Mouse (Mus musculus): ENCODE measurements around the gene Sec24b.

Sec24b gene

DNA sequence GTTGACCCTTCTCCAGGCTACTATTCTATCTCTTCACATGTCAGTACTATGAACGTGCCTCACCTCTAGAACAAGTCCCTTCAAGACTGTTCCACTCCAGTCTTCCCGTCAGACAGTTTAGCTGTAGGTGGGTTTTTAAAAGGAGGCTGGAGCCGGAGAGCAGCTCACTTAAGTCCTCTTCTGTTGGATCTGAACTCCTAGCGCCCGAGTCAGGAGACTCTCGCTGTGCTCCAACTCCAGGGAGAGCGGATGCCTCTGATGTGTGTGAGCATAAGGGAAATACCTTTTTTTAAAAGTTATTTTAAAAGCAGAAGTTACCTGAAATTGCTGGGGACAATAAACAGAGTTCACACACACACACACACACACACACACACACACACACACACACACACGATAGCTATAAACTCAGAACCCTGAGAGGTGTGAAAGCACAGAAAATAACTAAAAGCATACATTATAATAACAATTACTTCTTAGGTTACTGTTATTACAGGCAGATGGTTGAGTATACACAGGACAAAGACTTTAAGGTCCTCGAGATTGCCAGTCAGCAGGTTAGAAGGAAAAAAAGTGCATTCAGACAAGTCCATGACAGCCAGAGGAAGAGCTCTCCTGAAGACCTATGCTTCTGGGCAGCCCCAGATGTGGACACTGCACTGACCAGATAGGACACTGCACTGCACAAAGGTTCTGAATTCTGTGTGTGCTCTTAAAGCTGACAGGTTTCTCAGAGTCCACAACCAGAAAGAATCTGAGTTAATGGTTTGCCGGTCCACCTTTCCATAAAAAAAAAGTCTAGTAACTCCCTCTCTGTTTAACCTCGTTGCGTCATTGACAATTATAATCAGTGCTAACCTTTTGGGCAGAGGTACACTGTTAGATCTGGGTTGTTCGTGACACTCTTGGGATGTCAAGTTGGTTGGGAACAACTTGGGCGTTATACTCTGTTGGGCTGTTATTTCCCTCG is 5.7 kb downstream of the Sec24b start:
- no peak for DNase-seq (ENCODE audit: extremely low spot score, low read depth, low spot score)

DNA sequence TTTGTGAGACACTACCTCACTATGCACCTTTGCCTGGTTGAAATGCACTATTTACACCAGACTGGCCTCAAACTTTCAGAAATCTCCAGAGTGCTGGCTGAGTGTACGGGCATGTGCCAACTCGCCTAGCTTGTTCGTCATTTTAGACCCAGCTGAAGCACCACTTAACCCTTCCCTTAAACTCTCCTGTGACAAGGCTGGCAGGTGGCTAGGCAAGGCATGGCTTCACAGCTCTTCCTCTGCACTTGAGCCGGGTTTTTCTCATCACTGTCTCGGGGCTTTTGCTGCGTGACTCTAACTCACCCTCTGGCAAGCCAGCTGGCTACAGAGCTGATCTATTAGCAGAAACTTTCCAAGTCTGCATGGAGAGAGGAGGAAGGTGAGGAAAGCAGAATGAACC is 6.8 kb downstream of the Sec24b start:
- no peak for DNase-seq (ENCODE audit: extremely low spot score, low read depth, low spot score)

DNA sequence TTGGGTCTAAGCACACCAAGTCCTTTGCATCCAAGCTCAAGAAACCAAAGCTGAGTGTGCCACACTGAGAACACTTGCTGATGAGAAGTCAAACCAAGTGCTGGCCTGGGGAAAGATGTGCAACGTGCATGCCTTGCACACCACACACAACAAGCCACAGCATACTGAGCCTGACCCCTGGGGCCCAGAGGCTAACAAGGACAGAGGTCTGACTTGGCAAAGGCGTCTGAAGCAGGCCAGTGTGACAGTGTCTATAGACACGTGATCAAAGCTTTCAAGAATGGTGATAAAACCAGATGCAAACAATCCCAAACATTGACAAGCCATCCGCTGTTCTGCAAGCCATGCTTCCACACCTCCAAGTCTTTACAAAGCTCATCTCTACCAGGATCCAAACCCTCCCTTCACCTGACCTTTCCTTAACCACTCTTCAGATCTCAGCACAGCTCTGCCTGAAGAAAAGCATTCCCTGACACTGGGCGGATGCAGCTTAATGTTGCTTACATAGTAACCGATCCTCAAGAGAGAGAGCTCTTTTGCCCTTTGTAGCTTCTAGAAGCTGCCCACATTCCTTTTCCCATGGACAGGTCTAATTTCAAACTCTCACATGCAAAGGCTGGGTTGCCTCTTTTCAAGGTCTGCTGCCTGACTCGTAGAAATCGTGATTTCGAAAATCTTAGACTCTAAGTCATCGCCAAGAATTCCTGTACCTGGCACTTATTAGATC is 7.8 kb downstream of the Sec24b start:
- no peak for DNase-seq (ENCODE audit: extremely low spot score, low read depth, low spot score)

DNA sequence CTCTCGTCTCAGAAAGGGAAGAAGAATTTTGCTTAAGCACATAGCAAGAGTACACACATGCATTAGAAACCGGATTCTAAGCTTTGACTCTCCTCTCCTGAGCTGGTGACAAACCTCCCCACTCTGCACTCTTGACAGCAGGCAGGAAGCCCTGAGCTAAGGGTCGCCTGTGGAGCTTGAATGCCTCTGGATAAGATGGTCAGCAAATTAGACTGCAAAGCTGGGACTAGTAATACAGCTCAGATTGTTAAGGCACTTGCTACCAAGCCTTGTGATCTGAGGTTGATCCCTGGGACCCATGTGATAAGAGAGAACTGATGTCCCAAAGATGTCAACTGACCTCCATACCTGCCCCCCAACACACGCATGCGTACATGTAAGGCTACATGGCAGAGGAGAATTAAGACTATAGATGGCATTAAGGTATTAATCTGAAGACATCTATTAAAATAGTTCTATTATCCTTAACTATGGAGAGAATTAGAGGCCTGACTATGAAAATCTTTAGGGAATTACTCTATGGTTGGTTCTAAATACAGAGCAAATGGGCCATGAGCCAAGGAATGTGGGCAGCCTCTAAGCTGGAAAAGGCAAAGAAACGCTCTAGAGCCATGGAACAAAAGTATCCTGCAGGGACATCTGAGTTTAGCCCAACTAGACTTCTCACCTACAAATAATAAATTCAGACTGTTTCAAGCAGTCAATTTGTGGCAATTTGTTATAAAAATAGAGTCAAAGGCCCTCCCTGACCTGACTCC is 8.6 kb downstream of the Sec24b start:
- no peak for DNase-seq (ENCODE audit: extremely low spot score, low read depth, low spot score)

DNA sequence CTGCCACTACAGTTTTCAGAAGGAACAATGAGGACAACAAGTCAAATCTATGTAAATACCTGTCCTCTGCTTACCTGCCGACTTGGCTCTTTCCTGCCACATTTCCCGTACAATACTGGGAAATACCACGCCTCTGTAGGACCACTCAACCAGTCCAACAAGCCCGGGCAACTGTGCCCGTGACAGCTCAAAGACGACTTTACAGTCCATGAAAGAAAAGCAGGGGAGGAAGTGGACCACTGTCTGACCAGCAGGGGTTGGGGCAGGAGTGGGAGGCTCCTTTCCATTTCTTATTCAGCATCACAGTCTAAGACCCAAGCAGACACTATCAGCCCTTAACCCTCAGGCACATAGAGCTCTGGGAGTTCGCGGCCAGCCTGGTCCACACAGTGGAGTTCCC is 9.2 kb downstream of the Sec24b start:
- DNase-seq (ENCODE audit: extremely low spot score, low read depth, low spot score): no peak

DNA sequence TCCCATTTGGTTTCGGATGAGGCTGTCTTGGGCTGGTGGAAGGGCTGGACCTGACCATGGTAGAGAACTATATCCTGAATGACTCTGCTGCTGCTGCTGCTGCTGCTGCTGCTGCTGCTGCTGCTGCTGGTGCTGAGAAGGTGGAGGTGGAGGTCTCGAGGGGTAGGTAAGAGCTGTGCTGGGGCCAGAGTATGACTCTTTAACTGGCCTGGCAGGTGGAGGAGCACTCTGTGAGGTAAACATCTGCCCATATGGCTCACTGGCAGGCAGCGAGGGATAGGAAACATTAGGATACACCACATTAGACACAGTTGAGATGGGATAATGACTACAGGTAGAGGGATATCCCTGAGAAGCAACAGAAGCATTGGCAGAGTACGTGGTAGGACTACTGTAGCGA is 20.6 kb downstream of the Sec24b start:
- DNase-seq (ENCODE audit: extremely low spot score, low read depth, low spot score): no peak

DNA sequence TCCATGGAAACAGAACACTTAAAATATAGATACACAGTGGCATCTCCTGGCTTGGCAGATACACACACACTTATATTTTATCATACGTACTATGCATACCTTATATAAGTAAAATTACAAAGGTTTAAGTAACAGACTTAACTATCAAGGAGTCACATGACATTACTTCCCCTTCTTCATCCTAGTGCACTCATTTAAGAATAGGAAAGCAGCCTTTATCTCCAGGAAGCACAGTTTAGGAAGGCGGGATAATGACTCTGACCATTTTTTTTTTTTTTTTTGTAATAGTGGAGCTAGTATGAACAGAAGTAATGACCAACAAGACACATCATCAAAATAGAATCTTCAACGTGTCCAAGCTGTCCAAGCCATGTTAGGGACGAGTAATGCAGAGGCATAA is 21.3 kb downstream of the Sec24b start:
- DNase-seq (ENCODE audit: extremely low spot score, low read depth, low spot score): no peak

DNA sequence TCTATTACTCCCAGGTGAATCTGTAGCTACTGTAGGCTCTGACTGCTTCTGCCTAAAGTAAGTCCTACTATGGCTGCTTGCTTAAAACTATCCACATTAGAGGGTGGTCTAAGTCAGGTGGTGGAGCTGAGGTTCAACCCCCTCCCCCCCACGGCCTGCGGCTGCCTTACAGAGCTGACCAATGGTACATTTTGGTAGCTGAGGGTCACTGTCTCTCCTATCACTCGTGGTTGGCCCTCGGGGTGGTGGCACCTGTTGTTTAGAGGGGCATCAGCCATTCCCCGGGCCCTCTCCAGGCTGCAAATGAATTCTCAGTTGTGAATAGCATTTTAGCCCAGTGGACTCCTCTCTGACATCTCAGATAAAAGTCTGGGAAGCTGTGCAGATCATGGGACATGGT is 32.6 kb downstream of the Sec24b start:
- no peak for DNase-seq (ENCODE audit: extremely low spot score, low read depth, low spot score)

DNA sequence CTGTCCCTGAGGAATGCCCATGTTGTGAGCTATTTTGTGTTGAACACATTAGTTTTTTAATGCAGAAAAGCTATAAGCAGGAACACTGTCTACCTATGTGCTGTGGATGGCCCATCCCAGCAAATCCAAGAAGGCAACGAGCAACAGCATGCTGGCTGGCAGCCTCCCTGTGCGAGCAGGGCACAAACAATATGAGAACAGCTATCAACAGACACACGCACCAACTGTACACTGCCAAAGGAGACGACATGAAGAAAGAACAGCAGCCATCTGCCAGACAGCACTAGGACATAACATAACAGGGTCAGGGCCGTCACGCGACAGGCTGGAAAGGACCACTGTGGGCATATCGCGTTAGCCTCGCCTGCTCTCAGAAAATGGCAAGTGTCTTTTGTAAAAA is 35.2 kb downstream of the Sec24b start:
- DNase-seq (ENCODE audit: extremely low spot score, low read depth, low spot score): no peak

DNA sequence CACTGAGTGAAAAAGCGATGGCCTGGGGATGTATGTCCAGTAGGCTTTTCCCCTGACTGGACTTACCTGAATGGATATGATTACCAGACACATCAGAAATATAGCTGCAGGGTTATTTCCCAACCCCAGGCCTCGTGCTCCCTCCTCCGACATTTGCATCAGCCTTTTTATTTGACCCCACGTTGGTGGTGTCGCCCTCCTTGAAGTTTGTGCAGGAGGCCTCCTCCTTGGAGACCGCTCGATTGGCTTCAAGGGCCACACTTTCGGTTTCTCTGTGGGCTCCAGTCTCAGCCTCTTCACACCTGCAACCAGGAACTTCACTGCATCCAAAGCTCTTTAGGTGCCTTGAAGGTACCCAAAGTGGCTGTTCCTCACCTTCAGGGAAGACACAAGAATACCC is 35.8 kb downstream of the Sec24b start:
- DNase-seq (ENCODE audit: extremely low spot score, low read depth, low spot score): no peak

DNA sequence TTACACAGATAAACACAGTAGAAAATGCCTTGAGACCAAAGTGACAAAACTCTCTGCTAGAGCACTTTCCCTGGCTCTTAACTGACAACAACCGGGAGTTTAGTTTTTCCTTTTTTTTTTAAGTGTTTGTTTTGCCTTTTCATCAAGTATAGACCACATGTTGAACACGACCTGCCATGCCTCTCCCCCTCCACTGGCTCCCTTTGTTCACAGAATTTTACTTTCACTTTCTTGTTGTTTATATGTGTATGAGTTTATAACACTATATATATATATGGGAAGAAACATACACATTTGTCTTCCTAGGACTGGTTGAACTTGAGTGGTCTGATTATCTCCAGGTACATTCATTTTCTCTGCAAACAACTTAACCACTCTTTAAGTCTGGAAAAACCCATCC is 48.4 kb downstream of the Sec24b start:
- no peak for DNase-seq (ENCODE audit: extremely low spot score, low read depth, low spot score)

DNA sequence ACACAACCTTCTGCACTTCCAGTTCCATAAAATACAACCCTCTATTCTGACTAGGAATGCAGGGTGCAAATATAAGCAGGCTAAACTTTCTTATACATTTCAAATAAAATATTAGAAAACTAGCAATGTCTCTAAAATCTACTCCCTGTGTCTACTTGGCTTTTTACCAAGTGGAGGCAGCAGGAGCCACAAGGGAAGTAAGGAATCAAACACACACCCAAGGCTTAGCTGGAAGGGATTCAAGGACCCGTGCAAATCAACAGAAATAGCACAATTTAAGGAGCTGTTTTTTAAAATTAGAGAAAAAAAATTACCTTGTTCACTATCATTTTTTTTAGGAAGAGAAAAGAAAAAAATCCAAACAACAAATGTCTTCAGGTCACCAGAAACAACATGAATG is 50.1 kb downstream of the Sec24b start:
- DNase-seq (ENCODE audit: extremely low spot score, low read depth, low spot score): no peak

DNA sequence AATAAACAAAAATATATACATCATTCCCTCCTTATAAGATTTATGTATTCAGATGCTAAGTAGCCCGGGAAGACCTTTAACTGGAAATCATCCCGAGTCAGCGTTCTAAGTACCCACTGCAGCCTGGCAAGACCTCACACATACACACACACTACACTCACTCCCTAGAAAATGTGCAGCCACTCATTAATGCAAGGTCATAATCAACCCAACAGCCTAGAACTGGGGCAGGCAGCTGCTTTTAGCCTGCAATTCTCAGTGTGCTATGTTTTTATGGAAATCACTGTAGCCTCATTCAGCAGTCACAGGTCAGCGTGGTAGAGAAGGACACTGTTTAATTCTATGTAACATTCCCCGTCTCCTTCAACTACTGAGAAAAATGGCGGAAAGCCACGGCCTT is 55.2 kb downstream of the Sec24b start:
- no peak for DNase-seq (ENCODE audit: extremely low spot score, low read depth, low spot score)

DNA sequence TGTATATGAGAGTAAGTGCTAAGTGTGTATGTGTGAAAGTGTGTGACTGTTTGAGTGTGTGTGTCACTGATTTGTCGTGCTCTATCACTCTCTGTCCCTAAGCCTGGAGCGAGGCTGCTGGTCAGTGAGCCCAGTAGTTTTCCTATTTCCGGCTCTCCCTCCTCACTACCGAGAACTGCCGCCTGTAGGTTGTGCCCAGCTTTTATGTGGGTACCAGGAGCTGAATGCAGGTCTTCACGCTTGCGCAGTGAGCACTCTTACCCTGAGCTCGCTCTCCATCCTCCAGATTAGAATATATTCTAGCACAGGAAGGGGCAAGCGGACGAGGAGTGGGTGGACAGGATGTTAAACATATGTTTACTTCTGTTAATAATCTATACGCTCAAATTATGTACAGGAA is 60.4 kb downstream of the Sec24b start:
- DNase-seq (ENCODE audit: extremely low spot score, low read depth, low spot score): no peak

DNA sequence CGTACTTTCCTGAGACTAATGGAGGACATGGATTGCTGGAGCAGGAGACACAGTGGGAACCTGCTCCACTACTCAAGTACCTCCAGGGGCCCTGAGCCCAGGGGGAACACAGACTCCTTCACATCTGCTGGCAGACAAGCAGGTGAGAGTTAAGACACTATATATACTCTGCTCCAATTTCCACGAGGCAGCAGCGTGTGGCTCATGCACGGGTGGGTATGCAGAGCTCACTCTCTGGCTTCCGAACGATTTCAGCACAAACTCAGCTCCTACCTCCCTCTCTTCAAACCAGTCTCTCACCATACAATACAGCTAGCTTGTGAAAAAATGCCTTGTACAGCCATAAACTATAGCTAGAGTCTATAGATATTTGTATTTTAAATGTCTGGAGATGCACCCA is 62.8 kb downstream of the Sec24b start:
- DNase-seq (ENCODE audit: extremely low spot score, low read depth, low spot score): no peak

DNA sequence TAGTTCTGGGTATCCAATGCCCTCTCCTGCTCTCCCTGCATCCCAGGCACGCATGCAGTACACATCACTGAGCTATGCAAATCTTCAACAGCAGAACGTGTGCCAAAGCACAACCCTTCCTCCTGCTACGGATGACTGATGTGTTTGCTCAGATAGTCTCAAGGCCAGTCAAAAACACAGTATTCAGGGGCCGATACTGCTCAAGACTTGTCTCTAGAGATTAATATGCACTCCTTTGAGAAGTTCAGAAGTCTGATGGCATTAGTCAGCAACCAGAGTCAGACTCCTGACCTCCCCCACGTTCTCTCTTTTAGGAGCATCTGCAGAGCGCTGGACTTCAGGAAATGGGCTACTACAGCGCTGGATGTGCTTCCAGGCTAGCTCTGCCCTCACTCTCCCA is 63.4 kb downstream of the Sec24b start:
- DNase-seq (ENCODE audit: extremely low spot score, low read depth, low spot score): no peak

DNA sequence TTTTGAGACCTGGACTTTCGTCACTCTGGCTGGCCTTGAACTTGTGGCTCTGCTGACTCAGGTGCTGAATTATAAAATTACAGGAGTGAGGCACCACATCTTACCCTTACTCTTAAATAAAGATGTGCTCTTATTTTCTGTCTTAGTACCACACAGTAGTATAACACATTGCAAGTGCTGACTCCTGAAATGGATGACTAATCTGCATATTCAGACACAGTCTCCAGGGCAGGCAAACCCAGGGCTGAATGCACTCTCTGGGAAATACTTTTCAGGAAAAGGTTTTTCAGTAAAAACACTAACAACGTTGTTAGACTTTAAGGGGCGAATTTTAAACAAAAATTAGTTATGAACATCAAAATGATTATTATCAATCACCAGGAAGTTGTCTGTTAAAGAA is 64.0 kb downstream of the Sec24b start:
- DNase-seq (ENCODE audit: extremely low spot score, low read depth, low spot score): no peak

DNA sequence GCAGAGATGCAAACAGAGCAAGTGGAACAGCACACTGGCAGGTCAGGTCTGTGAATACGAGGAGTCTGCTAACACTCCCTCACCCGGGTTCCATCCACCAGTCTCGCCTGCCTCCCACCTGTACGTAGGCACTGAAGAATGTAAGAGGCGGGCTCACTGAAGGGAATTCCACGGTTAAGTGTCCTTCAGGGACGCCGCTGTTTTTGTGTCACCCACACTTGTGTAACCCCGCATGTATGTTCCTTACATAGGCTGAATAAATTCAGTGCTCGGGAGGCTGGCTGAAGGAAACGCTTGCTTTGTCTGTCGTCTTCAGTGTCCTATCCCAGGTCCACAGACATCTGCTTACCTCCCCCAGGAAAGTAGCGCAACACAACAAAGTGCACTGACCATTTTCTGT is 74.1 kb downstream of the Sec24b start:
- DNase-seq (ENCODE audit: extremely low spot score, low read depth, low spot score): no peak

DNA sequence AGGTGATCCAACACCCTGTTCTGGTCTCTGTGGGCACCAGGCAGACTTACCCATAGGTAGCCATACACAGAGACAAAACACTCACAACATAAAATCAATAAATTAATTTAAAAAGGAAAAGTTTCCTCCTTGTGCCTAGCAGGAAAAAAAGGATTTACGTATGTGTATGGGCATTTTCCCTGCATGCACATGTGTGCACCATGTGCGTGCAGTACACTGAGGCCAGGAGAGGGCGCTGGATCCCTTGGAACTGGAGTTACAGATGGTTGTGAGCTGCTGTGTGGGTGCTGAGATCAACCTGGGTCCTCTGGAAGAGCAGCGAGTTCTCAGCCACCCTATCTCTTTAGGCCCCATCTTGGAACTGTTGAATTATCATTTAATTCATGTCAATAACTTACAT is 76.0 kb downstream of the Sec24b start:
- DNase-seq (ENCODE audit: extremely low spot score, low read depth, low spot score): no peak

DNA sequence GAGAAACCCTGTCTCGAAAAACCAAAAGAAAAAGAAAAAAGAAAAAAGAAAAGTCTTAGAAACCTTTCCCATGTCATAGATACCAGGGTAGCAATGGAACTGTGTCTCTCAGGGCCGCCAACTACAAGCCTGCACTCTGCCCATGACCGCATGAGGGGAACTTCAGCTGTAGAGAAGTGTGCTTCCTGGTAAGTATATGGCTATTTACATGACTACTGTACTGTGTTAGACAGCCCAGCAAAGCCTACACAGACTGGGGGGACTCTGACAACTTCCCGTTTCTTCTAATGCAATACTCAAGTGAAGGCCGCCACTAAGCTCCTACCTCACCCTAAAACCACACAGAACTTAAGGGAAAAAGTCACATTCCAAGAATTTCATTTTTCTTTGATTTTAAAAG is 76.6 kb downstream of the Sec24b start:
- no peak for DNase-seq (ENCODE audit: extremely low spot score, low read depth, low spot score)

DNA sequence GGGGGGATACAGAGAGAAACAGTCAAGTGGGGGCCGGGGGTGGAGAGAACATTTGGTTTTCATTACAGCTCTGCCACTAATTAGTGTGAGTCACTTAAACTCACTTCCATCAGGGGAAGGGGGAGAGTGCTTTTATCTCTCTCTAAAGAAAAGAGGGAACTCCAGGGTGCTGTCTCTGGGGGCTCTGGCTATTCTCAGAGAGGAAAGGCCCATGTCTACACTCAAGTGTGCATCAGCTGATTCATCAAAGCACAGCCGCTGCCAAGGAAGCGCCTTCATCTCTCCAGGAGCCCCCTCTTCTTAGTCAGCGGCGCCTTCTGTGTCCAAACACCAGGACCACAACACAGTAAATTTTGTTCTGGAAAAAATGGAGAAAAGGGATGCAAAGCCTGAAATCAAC is 79.1 kb downstream of the Sec24b start:
- no peak for DNase-seq (ENCODE audit: extremely low spot score, low read depth, low spot score)

DNA sequence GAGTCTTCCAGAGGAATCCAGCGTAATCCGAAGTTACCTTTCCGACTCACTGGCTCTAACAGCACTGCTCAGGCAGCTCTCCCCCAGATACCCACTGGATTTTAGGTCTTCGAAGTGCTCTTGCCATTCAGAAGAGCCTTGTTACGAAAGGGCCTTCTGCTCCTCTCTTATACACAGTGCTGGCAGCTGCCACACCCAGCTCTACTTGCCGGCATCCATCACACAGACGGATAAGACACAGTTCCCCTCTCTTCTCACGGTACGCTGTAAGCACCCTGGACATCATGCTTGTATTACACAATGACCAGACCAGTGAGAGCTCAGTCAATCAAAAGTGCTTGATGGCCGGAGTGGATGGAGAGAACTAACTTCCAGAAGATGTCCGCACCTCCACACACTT is 79.6 kb downstream of the Sec24b start:
- DNase-seq (ENCODE audit: extremely low spot score, low read depth, low spot score): no peak

Measured in hindlimb bud, embryonic 11.5 days (tissue).